Mouse (Mus musculus) forebrain, embryonic 10.5 days (tissue): ENCODE measurements around the gene Ccni. TPM values are rescaled to one million over a fixed set of nuclear protein-coding genes. Genes with fewer than 3 reads are reported as not detected.

Experiments
- DNase-seq: peaks from one replicate; pipeline ENCODE4 v3.0.0-alpha.2; 2017; ENCODE audit warnings: low spot score; ENCODE audit errors: extremely low spot score
- H3K27ac ChIP-seq: fragments of 300-500 bp; sonication (generic); 2 replicates; pipeline ENCODE4 v1.5.1; 2016; ENCODE audit warnings: mild to moderate bottlenecking
- H3K27me3 ChIP-seq: fragments of 300-500 bp; sonication (generic); 2 replicates; pipeline ENCODE4 v1.6.1; 2016; ENCODE audit warnings: mild to moderate bottlenecking; ENCODE audit not compliant: poor library complexity, severe bottlenecking
- H3K36me3 ChIP-seq: fragments of 300-500 bp; sonication (generic); replicated peaks from 2 replicates; pipeline ENCODE4 v1.6.1; 2016; ENCODE audit warnings: mild to moderate bottlenecking, moderate library complexity
- H3K4me1 ChIP-seq: fragments of 300-500 bp; sonication (generic); 2 replicates; pipeline ENCODE4 v1.6.1; 2016
- H3K4me3 ChIP-seq: fragments of 300-500 bp; sonication (generic); 2 replicates; pipeline ENCODE4 v1.5.1; 2016; ENCODE audit warnings: mild to moderate bottlenecking, moderate library complexity
- H3K9me3 ChIP-seq: fragments of 300-500 bp; sonication (generic); 2 replicates; pipeline ENCODE4 v1.6.1; 2016; ENCODE audit warnings: mild to moderate bottlenecking, moderate library complexity
- WGBS: fragments of 180-500 bp; shearing (Covaris S2); methylation state at CpG from one replicate; pipeline ENCODE4 v1.1.7; 2016; 5-methylcytosine and 5-hydroxymethylcytosine counted together
- polyA plus RNA-seq: library from polyadenylated mRNA; unstranded; fragments of >200 nt; fragmentation: Nextera tagmentation; extraction: Ambion mirVana; gene quantifications from 2 replicates; pipeline ENCODE4 v1.2.1, GENCODE M21; 2016

Gene Ccni
- 107 and 108 TPM in 2 replicates for polyA plus RNA-seq

- DNase-seq: peak; percentile 94
- Histone ChIP-seq H3K4me1 (peaks cover 33% of the 10 kb centered on the region), H3K27me3 (no peaks in the 10 kb centered on the region), H3K9me3 (no peaks in the 10 kb centered on the region), H3K4me3 (peak within 1 kb of the TSS; percentile 88), H3K36me3 (peaks cover 10% of the 10 kb centered on the region), H3K27ac (peak within 1 kb of the TSS; percentile 98)
- WGBS: under 1% methylated on average over 79 of the region's 79 CpGs
These were observed at the start of gene Ccni, which contains the start of gene 2010109A12Rik for GRCm38 (mm10) chr5:93206109-93207005. TSS of gene Ccni (minus strand) at chr5:93206495. TSS of gene 2010109A12Rik (plus strand) at chr5:93206518.

- H3K27me3 ChIP-seq: no peaks in the 10 kb centered on the region
- H3K9me3 ChIP-seq: no peaks in the 10 kb centered on the region
- no peaks in the 10 kb centered on the region for H3K36me3 ChIP-seq
- 86% methylated on average over 5 of the region's 5 CpGs for WGBS
- no peak for DNase-seq
- H3K4me1 ChIP-seq: no peaks in the 10 kb centered on the region
- no peak overlapping the region for H3K4me3 ChIP-seq
- H3K27ac ChIP-seq: no peak overlapping the region
These were observed 49.5 kb upstream of the Ccni start for GRCm38 (mm10) chr5:93255759-93256265.

DNA sequence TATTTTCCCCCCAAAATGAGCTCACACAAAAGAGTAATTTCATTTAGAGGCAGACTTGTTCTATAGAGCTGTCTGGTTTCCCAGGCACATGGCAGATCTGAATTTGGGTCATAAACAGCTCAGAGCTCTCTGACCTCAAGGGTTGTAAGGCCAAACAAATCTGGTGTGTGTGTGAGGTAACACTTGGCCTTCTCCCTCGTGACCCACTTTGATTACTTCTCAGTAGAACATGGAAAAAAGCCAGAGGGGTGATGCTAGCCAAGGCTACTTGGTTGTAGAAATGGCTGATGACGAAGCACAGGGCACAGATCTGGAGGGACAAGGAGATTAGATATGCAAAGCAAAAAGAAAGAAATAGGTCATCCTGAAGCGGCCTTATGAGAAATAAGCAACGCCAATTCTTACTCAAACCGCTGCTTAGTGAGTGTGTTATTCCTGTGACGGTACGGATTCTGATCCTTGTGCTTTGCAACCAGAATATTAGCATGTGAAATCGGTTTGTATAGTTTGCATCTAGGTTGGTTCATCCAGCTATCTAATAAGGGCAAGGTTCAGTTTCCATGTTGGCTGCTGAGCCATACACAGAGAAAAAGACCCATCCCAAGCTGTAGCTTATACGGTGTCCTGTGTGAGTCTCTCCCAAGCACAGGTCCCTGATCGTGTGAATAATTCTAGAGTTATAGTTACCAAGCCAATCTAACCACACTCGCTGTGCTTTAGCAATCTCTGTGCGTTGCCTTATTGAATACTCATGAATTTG lies 44.9 kb upstream of the Ccni start:
- WGBS: 87% methylated on average over 12 of the region's 12 CpGs
- Histone ChIP-seq H3K9me3 (no peaks in the 10 kb centered on the region), H3K36me3 (no peaks in the 10 kb centered on the region), H3K27ac (no peak overlapping the region), H3K4me3 (no peak overlapping the region), H3K4me1 (no peaks in the 10 kb centered on the region), H3K27me3 (no peaks in the 10 kb centered on the region)
- no peak for DNase-seq

DNA sequence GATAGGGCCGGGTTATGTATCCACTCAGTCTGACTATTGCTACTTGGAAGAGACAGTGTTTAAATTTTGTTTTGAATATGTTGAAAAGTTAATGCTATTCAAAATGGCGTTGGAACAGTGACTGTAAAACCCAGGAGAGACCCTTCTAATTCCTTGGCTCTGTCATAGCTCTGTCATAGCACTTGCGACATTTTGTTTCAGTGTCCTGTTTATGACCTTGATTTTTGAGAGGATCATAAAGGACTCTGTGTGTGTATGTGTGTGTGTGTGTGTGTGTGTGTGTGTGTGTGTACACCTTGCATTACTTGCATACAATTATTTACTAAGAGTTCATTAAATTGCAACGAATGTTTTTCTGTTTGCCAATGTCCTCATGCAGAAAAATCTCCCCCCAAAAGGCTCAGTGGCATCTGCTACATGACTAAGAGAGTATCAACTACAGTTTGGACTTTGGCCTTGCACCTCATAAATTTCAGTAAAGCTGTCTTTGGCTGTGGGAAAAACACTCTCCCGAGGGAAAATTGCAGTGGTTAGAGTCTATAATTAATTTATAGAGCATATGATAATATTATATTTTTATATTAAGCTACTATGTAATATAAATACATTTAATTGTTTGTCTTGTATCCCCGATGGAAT lies 43.8 kb upstream of the Ccni start:
- Histone ChIP-seq H3K27me3 (no peaks in the 10 kb centered on the region), H3K36me3 (no peaks in the 10 kb centered on the region), H3K4me1 (no peaks in the 10 kb centered on the region), H3K27ac (no peak overlapping the region), H3K4me3 (no peak overlapping the region), H3K9me3 (no peaks in the 10 kb centered on the region)
- DNase-seq: no peak
- WGBS: 83% methylated on average over 6 of the region's 6 CpGs

DNA sequence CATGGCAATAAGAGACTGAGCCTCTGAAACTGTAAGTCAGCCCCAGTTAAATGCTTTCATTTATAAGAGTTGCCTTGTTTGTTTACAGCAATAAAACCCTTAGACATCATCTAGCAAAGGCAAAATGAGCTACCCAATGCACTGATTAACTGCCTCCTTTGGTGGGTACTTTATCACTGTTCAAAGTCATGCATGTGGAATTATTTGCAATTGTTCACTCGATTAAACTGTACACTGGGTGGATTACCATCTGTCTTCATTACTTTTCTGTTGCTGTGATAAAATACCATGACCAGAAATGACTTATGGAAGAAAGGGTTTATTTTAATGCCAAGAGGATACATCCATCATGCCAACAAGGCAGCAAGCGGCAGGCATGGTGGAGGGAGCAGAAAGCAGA lies 39.0 kb upstream of the Ccni start:
- 87% methylated on average over 2 of the region's 2 CpGs for WGBS
- no peaks in the 10 kb centered on the region for H3K4me1 ChIP-seq
- no peak for DNase-seq
- no peaks in the 10 kb centered on the region for H3K27me3 ChIP-seq
- H3K9me3 ChIP-seq: no peaks in the 10 kb centered on the region; the same call in 1 of the 2 replicates
- no peak overlapping the region for H3K27ac ChIP-seq
- no peak overlapping the region for H3K4me3 ChIP-seq
- no peaks in the 10 kb centered on the region for H3K36me3 ChIP-seq

- 89% methylated on average over 8 of the region's 8 CpGs for WGBS
- DNase-seq: no peak
- Histone ChIP-seq H3K9me3 (no peaks in the 10 kb centered on the region; the same call in 1 of the 2 replicates), H3K27ac (no peak overlapping the region), H3K4me3 (no peak overlapping the region), H3K36me3 (no peaks in the 10 kb centered on the region), H3K27me3 (no peaks in the 10 kb centered on the region), H3K4me1 (no peaks in the 10 kb centered on the region)
These were observed 33.6 kb upstream of the Ccni start for GRCm38 (mm10) chr5:93239590-93240544.

GRCm38 (mm10) chr5:93236541-93236940 lies 30.2 kb upstream of the Ccni start:
- no peak for DNase-seq
- Histone ChIP-seq H3K27ac (no peak overlapping the region), H3K4me1 (no peaks in the 10 kb centered on the region), H3K9me3 (no peaks in the 10 kb centered on the region), H3K36me3 (no peaks in the 10 kb centered on the region), H3K27me3 (no peaks in the 10 kb centered on the region), H3K4me3 (no peak overlapping the region)
- 86% methylated on average over 4 of the region's 4 CpGs for WGBS

- 96% methylated on average over 3 of the region's 3 CpGs for WGBS
- H3K9me3 ChIP-seq: no peaks in the 10 kb centered on the region
- no peaks in the 10 kb centered on the region for H3K4me1 ChIP-seq
- no peak overlapping the region for H3K27ac ChIP-seq
- no peak overlapping the region for H3K4me3 ChIP-seq
- DNase-seq: no peak
- H3K27me3 ChIP-seq: no peaks in the 10 kb centered on the region
- H3K36me3 ChIP-seq: no peaks in the 10 kb centered on the region
These were observed 29.6 kb upstream of the Ccni start for GRCm38 (mm10) chr5:93235888-93236287.

GRCm38 (mm10) chr5:93234605-93235004 lies 28.3 kb upstream of the Ccni start:
- H3K36me3 ChIP-seq: no peaks in the 10 kb centered on the region
- WGBS: 77% methylated on average over 2 of the region's 2 CpGs
- no peaks in the 10 kb centered on the region for H3K9me3 ChIP-seq
- H3K27me3 ChIP-seq: no peaks in the 10 kb centered on the region
- H3K4me3 ChIP-seq: no peak overlapping the region
- no peaks in the 10 kb centered on the region for H3K4me1 ChIP-seq
- DNase-seq: no peak
- no peak overlapping the region for H3K27ac ChIP-seq

DNA sequence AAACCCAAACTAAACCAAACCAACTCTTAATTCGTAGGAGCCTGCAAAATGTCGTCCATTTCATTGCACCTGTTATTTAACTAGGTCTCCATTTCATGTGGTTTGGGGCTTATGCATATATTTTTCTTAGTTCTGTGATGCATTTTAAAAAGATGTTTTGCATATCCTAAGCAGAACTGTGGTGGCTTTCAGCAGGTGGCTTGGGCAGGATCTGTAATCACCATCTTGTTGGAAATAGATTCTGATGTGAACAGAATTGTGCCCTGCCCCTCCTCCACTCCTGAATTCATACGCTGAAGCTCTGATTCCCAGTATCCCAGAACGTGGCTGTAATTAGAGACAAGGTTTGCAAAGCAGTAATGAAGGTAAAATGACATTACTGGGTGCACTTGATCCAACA lies 27.8 kb upstream of the Ccni start:
- 68% methylated on average over 4 of the region's 4 CpGs for WGBS
- no peak overlapping the region for H3K4me3 ChIP-seq

DNA sequence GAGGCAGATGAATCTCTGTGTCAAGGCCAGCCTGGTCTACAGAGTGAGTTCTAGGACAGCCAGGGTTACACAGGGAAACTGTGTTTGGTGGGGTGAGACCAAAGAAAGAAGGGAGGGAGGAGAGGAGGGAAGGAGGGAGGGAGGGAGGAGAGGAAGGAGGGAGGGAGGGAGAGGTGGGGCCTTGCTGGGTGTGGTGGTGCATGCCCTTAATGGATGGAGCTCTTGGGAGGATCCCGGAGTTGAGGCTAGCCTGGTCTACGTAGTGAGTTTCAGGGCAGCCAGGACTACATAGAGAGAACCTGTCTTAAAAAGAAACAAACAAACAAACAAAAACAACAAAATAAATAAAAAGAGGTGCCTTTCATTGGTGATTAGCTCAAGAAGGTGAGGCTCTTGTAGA lies 26.5 kb upstream of the Ccni start:
- 94% methylated on average over 2 of the region's 2 CpGs for WGBS
- H3K9me3 ChIP-seq: no peaks in the 10 kb centered on the region
- DNase-seq: no peak
- no peaks in the 10 kb centered on the region for H3K4me1 ChIP-seq
- H3K36me3 ChIP-seq: no peaks in the 10 kb centered on the region
- H3K27me3 ChIP-seq: no peaks in the 10 kb centered on the region
- H3K27ac ChIP-seq: no peak overlapping the region
- no peak overlapping the region for H3K4me3 ChIP-seq

More for the DNA sequence above, 27.8 kb upstream of the Ccni start:
- no peaks in the 10 kb centered on the region for H3K4me1 ChIP-seq
- H3K27ac ChIP-seq: no peak overlapping the region
- H3K36me3 ChIP-seq: no peaks in the 10 kb centered on the region
- H3K9me3 ChIP-seq: no peaks in the 10 kb centered on the region
- DNase-seq: no peak
- no peaks in the 10 kb centered on the region for H3K27me3 ChIP-seq

- no peak for DNase-seq
- Histone ChIP-seq H3K9me3 (no peaks in the 10 kb centered on the region), H3K27me3 (no peaks in the 10 kb centered on the region), H3K27ac (no peak overlapping the region), H3K36me3 (no peaks in the 10 kb centered on the region), H3K4me1 (no peaks in the 10 kb centered on the region), H3K4me3 (no peak overlapping the region)
- WGBS: 73% methylated on average over 3 of the region's 3 CpGs
These were observed 25.4 kb upstream of the Ccni start for GRCm38 (mm10) chr5:93231721-93232120.
